Mouse (Mus musculus) megakaryocyte, adult 5-6 weeks (primary cell): ENCODE measurements at regions not wholly inside any gene's neighbourhood (a gene's known extent, or its start where the extent isn't known, plus 50 kb on each side); places are given as distances from the start of the nearest gene placed in this dataset.

ENCODE experiments used
- ATAC-seq: 2 replicates; pipeline ENCODE4 v1.8.0; 2016; ENCODE audit warnings: mild to moderate bottlenecking, inconsistent platforms; ENCODE audit not compliant: poor library complexity, severe bottlenecking

DNA sequence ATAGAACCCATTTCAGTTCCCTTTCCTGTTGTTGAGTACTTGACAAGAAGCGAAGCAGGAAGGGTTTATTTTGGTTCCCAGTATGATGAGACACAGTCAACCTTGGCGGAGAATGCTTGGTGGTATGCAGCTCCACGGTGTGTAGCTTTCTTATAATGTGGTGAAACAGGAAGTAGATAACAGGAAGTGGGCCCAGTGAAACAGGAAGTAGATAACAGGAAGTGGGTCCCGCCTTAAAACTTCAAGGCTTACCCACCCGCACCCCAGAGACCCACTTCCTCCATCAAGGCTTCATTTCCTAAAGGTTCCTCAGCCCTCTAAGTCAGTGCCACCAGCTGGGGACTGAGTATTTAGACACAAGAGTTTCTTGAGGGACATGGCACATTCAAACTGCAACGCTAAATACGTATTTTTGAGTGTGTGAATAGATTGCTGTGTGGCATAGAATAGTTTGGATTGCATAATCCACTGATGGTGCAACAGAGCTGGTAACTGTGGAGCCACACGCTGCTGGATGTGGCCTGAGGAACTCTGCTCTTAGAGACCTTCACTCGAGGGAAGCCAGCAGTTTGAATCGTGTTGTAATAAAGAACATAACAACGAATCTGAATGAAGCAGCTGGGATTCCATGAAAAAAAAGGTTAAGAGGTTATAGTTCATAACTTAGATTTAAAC lies 190.8 kb downstream of the Npr3 start:
- ATAC-seq = peak; percentile 96

- no peak for ATAC-seq
Observed at GRCm38 (mm10) chr15:11712481-11713274, 194.4 kb downstream of the Npr3 start.

- no peak for ATAC-seq
Observed at GRCm38 (mm10) chr15:11701246-11701645, 205.8 kb downstream of the Npr3 start.

DNA sequence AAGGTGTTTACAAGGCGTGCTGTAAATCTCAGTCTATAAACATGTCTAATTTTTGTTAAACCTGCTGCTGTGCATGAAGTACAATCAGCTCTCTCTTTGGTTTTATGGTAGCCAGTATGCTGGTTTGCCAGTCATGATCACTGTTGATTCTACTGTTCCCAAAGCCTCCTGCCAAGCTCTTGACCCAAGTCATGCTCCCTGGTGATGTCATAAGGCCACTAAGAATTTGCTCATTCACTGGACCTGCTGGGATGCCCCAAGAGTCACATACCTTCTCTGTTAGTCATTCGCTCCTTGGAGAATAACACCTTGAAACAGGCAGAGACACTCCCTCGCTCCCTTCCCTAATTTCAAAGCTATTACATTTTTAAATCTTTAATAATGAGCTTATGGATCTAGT lies 207.2 kb downstream of the Npr3 start:
- no peak for ATAC-seq

GRCm38 (mm10) chr15:11697060-11697459 lies 210.0 kb downstream of the Npr3 start:
- ATAC-seq = no peak

- ATAC-seq = no peak
Observed at GRCm38 (mm10) chr15:11693772-11694270, 213.3 kb downstream of the Npr3 start.

DNA sequence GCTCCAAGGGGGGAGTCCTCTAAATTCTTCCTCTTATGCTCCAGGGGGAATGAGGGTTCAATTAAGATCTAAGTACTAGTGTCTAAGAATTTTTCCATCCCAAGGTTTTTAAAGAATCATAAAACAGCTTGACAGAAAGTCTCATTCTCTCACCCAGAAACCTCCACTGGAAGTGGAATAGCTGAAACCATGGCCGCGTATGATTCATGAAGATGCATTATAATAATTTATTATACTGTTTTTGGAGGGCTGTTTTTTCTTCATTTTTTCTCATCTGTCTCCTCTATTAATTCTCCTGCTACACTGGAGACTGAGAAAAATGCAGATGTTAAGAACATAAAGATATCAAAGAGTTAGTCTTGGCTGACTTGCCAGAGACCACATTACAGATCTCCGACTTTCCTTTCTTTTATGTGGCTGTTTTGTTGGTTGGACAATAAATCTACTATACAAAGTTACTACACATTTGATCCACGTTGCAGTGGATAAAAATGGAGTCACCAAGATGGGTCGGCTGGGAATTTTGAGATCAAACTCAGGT lies 242.2 kb downstream of the Npr3 start:
- no peak for ATAC-seq

GRCm38 (mm10) chr15:11655168-11655567 lies 251.9 kb downstream of the Npr3 start:
- no peak for ATAC-seq

DNA sequence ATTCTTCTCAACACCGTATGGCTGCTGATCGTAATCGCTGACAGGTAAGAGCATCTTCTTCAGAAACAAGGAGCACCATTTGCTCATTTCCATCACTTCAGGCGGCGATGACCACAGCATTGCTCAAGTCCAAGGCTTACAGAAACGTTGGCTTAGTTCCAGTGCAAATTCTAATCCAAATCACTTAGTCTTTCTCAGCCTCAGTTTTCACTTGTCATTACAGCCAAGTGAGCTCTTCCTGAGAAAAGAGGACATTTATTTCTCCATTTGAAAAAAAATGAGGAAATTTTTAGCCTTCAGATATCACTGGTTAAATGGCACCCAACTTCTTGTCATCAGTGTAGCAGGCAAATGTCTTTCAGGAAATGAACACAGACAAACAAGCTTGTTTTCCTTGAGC lies 246.8 kb upstream of the Tars start:
- ATAC-seq = no peak

- ATAC-seq = no peak
Observed at GRCm38 (mm10) chr15:11644779-11645178, 245.3 kb upstream of the Tars start.

DNA sequence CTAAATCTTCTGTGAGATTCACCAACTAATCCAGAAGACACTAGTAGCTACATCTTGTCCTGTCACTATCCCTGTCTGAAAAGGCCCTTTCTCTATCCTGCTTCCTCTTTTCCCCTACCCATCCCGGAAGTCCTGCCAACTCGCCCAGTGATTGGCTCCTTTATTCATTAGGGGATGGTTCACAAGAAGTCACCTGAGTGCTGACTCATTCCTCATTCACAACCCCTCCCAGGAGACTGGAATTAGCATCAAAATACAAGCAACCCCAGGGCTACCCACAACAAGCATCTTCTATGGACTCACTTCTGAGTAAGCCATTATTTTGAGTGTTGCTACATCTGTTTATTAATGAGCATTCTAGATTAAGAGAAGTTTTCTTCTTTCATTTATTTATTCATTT lies 231.2 kb upstream of the Tars start:
- ATAC-seq = no peak

DNA sequence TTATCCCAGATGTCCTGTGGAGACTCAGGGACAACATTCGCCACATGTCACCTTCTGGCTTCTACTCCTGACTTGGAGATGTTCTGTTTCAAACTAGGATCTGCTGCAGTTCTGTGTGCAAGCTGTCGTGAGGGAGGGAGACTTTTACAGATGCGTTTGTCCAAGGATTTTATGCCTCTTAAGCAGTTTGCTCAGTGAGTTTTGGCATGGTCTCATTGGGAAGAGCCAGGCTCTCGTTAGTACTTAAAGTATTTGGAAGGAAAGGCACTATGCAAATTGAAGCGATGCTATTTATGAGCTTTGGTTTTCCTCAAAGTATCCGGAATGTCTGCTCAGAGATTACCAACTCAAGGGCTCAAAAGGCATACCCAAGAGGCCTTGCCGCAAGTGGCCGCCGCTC lies 227.0 kb upstream of the Tars start:
- no peak for ATAC-seq

DNA sequence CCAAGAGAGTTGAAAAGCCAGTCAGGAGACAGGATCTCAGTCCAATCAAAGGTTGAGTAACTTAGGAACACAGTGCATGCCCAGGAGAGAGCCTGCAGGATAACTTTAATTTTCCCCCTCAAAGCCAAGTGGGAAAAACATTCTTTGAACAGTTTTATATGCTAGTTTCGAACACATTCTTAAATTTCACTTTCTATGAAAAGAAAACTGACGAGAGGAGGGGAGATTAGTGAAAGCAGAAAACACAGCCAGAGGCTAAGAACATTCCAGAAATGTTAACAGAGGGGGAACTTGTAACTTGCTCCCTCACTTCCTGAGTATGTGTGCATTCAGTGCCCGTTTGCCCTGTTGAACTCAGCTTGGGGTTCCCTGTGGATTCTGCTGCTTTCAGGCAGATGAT lies 213.0 kb upstream of the Tars start:
- ATAC-seq = no peak

DNA sequence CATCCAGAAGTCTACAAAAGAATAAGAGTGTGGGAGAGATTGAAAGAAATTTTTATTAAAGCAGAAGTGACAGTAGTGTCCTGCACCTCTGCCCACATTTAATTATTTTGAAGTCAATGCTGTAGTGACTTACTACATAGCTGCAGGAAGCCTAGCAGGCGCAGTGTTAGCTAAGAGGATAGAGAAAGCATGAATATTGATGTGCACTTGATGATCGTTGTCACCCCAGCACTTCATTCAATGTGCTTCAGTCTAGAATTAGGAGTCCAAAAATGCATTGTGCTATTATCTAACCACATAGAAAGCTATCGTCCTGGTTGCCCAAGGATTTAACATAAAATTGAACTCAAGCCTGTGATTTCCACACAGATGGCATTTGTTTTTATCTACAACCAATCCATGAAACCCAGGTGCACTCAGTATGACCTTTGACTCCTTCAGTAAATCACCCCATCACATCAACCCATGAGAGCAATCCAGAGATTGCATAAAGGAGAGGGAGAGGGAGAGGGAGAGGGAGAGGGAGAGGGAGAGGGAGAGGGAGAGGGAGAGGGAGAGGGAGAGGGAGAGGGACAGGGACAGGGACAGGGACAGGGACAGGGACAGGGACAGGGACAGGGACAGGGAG lies 210.7 kb upstream of the Tars start:
- ATAC-seq = no peak

DNA sequence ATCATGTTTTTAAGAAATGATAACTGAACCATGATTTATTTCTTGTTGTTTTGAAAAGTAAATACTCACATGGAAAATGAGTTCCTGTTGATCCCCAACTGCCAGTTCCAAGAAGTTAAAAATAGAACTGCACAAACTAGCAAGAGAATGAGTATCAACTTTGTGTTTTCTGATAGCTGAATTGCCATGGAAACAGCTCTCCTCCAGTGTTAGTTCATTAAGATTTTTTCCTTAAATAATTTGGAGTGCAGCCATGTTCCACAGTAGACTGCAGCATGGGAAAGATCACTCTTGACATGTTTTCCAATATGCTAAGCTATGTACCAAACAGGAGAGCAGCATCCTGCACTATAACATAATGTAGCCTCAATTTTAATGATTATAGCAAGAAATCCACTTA lies 208.0 kb upstream of the Tars start:
- ATAC-seq = no peak

DNA sequence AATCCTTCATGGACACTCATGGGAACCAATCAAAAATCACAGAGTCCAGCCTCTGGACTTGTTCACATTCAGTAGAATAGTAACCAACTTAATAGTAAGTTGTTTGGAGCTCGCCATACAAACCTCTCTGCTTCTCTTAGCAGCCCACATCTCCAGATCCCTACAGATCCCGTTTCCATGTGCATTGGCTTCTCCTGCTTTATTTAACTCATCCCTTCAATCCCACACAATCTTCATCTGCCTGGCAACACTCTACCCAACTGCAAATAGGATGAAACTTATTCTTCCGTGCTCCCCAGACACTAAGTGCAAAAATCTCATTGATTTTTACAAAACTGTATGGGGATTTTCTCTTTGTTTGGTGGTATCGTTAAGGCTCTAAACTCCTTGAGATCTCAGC lies 206.2 kb upstream of the Tars start:
- ATAC-seq = no peak

DNA sequence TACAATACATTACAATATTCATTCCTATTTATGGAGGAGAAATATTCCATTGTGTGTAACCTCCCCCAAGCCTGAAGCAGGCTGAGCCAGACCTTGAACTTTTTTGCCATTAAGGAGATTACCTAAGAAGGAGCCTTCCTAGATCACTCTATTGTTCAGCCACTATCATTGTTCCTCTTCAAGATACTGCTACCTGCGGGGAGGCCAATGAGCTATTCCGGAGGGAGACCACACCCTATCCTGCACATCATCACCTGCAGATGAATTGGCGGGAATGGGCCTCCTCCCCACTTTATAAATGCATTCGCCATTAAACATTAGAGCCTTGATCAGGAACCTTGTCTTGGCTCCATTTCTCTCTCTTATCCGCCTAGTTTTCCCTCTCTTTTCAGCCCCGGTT lies 197.6 kb upstream of the Tars start:
- no peak for ATAC-seq

DNA sequence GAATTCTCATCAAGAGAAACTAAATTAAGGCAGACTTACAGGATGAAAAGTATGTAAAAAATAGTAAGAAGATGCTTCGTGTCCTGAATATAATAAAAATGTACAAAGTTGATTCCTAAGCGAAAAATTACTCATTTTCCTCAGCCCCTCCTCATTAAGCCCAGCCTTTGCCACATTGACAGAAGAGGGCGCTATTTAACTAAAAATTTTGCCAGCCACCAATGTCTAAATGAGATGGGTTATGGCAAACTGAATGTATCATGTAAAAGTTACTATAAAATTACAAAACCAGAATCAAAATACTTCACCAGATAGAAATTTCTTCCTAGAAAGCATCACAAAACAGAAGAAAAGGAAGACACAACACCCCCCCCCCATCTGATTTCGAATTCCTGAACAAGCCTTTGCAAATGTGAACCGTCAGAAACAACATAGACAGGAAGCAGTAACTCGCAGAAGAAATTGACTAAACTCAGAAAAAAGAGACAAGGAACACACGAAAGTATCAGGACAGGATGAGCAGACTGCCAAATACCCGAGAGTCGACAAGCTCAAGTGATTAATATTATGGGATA lies 191.2 kb upstream of the Tars start:
- ATAC-seq = no peak

- no peak for ATAC-seq
Observed at GRCm38 (mm10) chr15:11589795-11590194, 190.3 kb upstream of the Tars start.

- no peak for ATAC-seq
Observed at GRCm38 (mm10) chr15:11586384-11586783, 186.9 kb upstream of the Tars start.

- no peak for ATAC-seq
Observed at GRCm38 (mm10) chr15:11584155-11584554, 184.7 kb upstream of the Tars start.
